Mouse (Mus musculus): ENCODE results near the gene Hfm1. TPM values are rescaled to one million over a fixed set of nuclear protein-coding genes. Genes with fewer than 3 reads are reported as not detected.

Hfm1 gene
- polyA plus RNA-seq, 1 experiment from 2014 or later = 1.6 TPM

- Histone ChIP-seq H3K27ac (ENCODE audit: low read length) (no peak overlapping the region), H3K4me2 (replicated peaks; ENCODE audit: low read depth, low read length) (no peak overlapping the region), H3K36me3 (ENCODE audit: insufficient read depth, low read length) (no peaks in the 10 kb centered on the region), H3K4me3 (ENCODE audit: low read length) (no peak overlapping the region), H3K4me1 (ENCODE audit: insufficient read depth, low read length) (no peaks in the 10 kb centered on the region), H3K9ac (replicated peaks; ENCODE audit: low read length) (no peak overlapping the region), H3K27me3 (ENCODE audit: insufficient read depth, low read length) (no peaks in the 10 kb centered on the region), H3K9me3 (ENCODE audit: low read length) (no peaks in the 10 kb centered on the region)
- WGBS = 40% methylated on average over 5 of the region's 5 CpGs
- ATAC-seq (ENCODE audit: low FRiP score, low TSS enrichment) = 0 out of 2 replicates have a peak, but pooled peaks have one; percentile 4
Measured at GRCm38 (mm10) chr5:106790496-106791240, 135.5 kb downstream of the Hfm1 start.

Small RNA genes lying within 50 kb of the gene (microRNA-seq; reads per million reads assigned to microRNA genes)
- gene Gm27527 = not detected

Other genes starting within 250 kb of the Hfm1 start
- gene Zfp644, start 229.0 kb downstream of the Hfm1 start, polyA plus RNA-seq (2015; fragmentation: Nextera tagmentation; extraction: Ambion mirVana) = 44.8 and 59.8 TPM in 2 replicates
- 44.8 and 47.4 TPM in 2 replicates for gene Cdc7, start 38.0 kb upstream of the Hfm1 start, polyA plus RNA-seq (2015; fragmentation: Nextera tagmentation; extraction: Ambion mirVana)

Measured in kidney, embryonic 16.5 days (tissue).